Mouse (Mus musculus): Measurements from ENCODE around the gene Med11. TPM values are rescaled to one million over a fixed set of nuclear protein-coding genes. Genes with fewer than 3 reads are reported as not detected.

The Med11 gene
- polyA plus RNA-seq, 1 experiment = 1.1 TPM

DNA sequence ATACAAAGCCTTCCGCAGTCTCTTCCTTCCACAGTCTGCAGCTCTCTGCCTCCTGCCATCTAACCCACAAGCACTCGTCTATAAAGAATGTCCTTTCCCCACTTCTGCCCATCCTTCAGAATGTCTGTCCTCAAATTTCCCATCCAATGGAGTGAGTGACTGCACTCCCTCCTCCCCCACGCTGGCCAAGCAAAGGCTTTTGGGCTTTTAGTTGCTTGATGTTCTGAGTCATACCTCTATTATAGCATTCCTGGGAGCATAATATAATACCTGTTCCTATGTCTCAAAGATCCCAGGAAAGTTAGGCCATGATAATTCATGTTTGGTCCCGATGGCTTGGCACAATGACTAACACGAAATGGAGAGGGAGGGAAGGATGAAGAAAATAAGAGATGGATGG is 20.1 kb upstream of the Med11 start:
- no peaks in the 10 kb centered on the region for H3K27me3 ChIP-seq (ENCODE audit: control insufficient read depth)
- no peaks in the 10 kb centered on the region for H3K9me3 ChIP-seq (ENCODE audit: control insufficient read depth, low read length)
- no peak for TF ChIP-seq GATA1 (IDR thresholded peaks at IDR 0.05; ENCODE audit: low read length)
- no peak for TF ChIP-seq TAL1 (IDR thresholded peaks at IDR 0.05; ENCODE audit: low read length)
- H3K36me3 ChIP-seq (ENCODE audit: control insufficient read depth) = peaks cover 7% of the 10 kb centered on the region
- H3K4me3 ChIP-seq (replicated peaks) = peak overlapping the region; percentile 80
- H3K4me1 ChIP-seq (ENCODE audit: control insufficient read depth) = peaks cover 40% of the 10 kb centered on the region

DNA sequence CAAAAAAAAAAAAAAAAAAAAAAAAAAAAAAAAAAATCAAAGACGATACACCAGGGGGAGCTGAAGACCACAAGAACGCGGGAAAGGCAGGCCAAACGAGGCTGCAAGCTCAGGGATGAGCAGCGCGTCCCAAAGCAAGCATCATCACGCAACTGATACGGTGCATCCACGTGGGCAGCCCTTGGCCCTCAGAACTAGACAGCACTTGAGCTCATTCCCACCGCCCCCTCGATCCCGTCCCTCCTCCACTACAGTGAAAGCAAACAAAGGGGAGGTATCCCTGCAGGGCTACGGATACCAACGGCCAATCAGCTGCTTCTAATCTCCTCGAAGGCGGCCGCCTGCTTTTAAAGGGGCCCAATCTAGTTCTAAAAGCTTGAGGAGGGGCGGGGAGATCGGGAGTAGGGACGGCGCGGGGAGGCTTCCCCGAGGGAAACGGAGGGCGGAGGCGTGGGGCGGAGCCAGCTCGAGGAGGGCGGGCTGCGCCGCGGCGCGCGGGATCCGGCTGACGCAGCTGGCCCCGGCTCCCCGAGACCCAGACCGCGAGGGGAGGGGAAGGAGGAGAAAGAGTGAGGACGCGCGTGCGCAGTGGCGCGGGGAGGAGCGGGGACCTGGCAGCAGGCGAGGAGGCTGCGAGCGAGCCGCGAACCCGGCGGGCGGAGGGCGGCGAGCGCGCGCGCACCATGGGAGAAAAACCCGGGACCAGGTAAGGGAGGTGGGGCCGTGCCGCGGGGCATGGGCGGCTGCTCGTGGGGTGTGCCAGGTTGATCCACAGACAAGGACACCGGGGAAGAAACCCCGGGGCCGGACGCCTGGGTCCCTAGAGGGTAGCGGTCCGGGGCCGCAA is 19.4 kb upstream of the Med11 start, which contains the start of gene Arrb2:
TSS of gene Arrb2 (plus strand) at position 588 of the 847 bp plus-strand sequence.
- Histone ChIP-seq H3K4me1 (ENCODE audit: control insufficient read depth) (peaks cover 42% of the 10 kb centered on the region), H3K27me3 (ENCODE audit: control insufficient read depth) (no peaks in the 10 kb centered on the region), H3K36me3 (ENCODE audit: control insufficient read depth) (peaks cover 13% of the 10 kb centered on the region), H3K4me3 (replicated peaks) (peak within 1 kb of the TSS; percentile 80), H3K9me3 (ENCODE audit: control insufficient read depth, low read length) (no peaks in the 10 kb centered on the region)
- TF ChIP-seq TAL1 (IDR thresholded peaks at IDR 0.05; ENCODE audit: low read length) (no peak), GATA1 (IDR thresholded peaks at IDR 0.05; ENCODE audit: low read length) (no peak)

DNA sequence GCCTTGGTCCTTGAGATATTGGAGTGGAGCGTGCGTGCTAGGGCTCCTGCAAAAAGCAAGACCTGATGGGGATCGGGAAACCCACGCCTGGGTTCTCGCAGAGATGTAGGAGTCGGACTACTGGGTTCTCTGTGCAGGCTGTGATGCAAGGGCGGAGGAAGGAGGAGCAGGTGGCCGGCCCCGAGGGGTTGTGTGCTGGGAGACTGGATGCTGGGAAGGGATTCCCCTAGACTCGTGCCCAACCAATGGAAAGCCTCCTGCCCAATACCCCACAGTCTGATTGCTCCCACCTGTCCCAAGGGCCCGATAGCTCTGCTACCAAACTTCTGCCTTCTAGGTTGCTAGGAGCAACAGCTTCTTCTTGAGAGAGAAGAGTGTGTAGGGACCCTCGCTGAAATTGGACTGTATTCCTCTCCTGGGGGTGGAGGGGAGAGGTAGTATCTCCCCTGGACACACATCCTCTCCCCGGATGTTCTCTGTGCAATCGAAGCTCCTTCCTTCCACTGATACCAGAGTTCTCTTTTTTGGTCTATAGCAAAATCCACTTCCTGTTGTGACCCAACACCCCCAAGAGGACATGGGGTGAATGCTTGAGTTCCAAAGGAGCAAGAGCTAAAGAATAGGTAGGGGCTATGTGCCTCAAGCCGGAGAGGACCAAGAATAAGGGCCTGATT is 18.7 kb upstream of the Med11 start:
- Histone ChIP-seq H3K9me3 (ENCODE audit: control insufficient read depth, low read length) (no peaks in the 10 kb centered on the region), H3K4me3 (replicated peaks) (peak overlapping the region; percentile 80), H3K4me1 (ENCODE audit: control insufficient read depth) (peaks cover 42% of the 10 kb centered on the region), H3K36me3 (ENCODE audit: control insufficient read depth) (peaks cover 19% of the 10 kb centered on the region), H3K27me3 (ENCODE audit: control insufficient read depth) (no peaks in the 10 kb centered on the region)
- TF ChIP-seq TAL1 (IDR thresholded peaks at IDR 0.05; ENCODE audit: low read length) (no peak), GATA1 (IDR thresholded peaks at IDR 0.05; ENCODE audit: low read length) (no peak)

DNA sequence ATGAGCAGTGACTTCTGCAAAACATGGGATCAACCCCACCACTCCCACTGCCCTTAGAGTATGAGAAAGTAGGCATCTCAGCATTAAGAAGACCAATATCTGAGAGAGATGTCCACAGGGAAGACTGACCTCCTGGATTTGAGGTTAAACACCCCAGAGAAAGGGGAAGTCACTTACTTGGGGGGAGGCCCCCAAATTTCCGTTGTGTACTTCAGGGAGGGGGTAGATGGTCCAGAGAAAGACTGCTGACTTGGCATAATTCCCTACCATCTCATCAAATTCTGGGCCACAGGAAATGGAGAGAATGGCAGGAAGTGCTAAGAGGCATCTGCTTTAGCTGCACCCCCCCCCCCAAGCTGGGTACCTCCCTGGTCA is 18.2 kb upstream of the Med11 start:
- Histone ChIP-seq H3K27me3 (ENCODE audit: control insufficient read depth) (no peaks in the 10 kb centered on the region), H3K4me3 (replicated peaks) (peak overlapping the region; percentile 80), H3K36me3 (ENCODE audit: control insufficient read depth) (peaks cover 23% of the 10 kb centered on the region), H3K4me1 (ENCODE audit: control insufficient read depth) (peaks cover 43% of the 10 kb centered on the region), H3K9me3 (ENCODE audit: control insufficient read depth, low read length) (no peaks in the 10 kb centered on the region)
- TF ChIP-seq TAL1 (IDR thresholded peaks at IDR 0.05; ENCODE audit: low read length) (no peak), GATA1 (IDR thresholded peaks at IDR 0.05; ENCODE audit: low read length) (no peak)

DNA sequence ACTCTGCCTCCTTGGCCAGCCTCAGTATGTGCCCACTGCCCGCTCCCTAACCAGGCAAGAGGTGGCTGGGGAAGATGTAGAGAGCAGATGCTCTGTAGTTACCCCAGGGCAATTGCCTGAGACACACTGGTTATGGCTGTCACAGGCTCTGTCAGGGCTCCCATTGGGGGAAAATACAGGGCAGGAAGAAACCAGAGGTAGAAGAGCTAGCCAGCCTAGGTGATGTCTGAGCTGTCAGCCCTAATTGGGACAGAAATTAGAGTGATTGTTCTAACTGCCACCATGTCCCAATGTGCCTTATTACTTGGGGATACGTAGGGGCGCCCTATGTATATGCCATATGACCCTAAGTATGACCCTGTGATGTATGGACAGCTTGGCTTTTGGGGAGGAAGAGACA is 17.8 kb upstream of the Med11 start:
- H3K4me3 ChIP-seq (replicated peaks) = peak overlapping the region; percentile 80
- H3K27me3 ChIP-seq (ENCODE audit: control insufficient read depth) = no peaks in the 10 kb centered on the region
- H3K9me3 ChIP-seq (ENCODE audit: control insufficient read depth, low read length) = no peaks in the 10 kb centered on the region
- peaks cover 43% of the 10 kb centered on the region for H3K4me1 ChIP-seq (ENCODE audit: control insufficient read depth)
- no peak for TF ChIP-seq TAL1 (IDR thresholded peaks at IDR 0.05; ENCODE audit: low read length)
- H3K36me3 ChIP-seq (ENCODE audit: control insufficient read depth) = peaks cover 26% of the 10 kb centered on the region

DNA sequence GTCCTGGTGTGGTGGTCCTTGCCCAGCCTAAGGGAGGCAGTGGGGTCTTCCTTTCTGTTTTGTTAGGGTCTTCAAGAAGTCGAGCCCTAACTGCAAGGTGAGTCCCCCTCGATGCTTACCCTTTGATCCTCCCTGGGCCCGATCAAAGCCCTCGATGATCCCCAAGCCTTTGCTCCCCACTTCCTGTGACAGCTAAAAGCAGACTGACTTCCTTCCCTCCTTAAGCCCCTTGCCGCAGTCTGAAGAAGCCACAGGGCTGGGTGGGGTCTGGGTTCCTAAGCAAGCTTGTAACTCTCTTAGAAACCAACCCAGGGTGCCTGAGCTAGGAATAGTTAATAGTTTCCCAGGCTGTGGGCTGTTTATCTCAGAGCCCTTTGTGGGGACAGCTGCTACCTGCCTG is 16.2 kb upstream of the Med11 start:
- Histone ChIP-seq H3K27me3 (ENCODE audit: control insufficient read depth) (no peaks in the 10 kb centered on the region), H3K4me3 (replicated peaks) (no peak overlapping the region), H3K9me3 (ENCODE audit: control insufficient read depth, low read length) (no peaks in the 10 kb centered on the region), H3K36me3 (ENCODE audit: control insufficient read depth) (peaks cover 40% of the 10 kb centered on the region), H3K4me1 (ENCODE audit: control insufficient read depth) (peaks cover 43% of the 10 kb centered on the region)
- no peak for TF ChIP-seq GATA1 (IDR thresholded peaks at IDR 0.05; ENCODE audit: low read length)
- no peak for TF ChIP-seq TAL1 (IDR thresholded peaks at IDR 0.05; ENCODE audit: low read length)

DNA sequence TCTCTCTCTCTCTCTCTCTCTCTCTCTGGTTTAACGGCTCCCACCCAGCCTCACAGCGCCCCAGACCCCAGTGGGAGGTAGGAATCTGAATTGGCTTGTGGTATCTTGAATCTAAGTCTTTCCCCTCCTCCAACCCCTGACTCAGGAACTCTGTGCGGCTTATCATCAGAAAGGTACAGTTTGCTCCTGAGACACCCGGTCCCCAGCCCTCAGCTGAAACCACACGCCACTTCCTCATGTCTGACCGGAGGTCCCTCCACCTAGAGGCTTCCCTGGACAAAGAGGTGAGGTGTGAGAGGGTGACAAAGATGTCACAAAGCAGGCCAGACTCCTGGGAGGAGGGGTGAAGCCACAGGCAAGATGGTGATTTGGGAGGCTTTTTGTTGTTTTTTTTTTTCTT is 14.3 kb upstream of the Med11 start:
- Histone ChIP-seq H3K4me3 (replicated peaks) (no peak overlapping the region), H3K9me3 (ENCODE audit: control insufficient read depth, low read length) (no peaks in the 10 kb centered on the region), H3K36me3 (ENCODE audit: control insufficient read depth) (peaks cover 48% of the 10 kb centered on the region), H3K27me3 (ENCODE audit: control insufficient read depth) (no peaks in the 10 kb centered on the region), H3K4me1 (ENCODE audit: control insufficient read depth) (peaks cover 32% of the 10 kb centered on the region)
- no peak for TF ChIP-seq TAL1 (IDR thresholded peaks at IDR 0.05; ENCODE audit: low read length)
- no peak for TF ChIP-seq GATA1 (IDR thresholded peaks at IDR 0.05; ENCODE audit: low read length)

DNA sequence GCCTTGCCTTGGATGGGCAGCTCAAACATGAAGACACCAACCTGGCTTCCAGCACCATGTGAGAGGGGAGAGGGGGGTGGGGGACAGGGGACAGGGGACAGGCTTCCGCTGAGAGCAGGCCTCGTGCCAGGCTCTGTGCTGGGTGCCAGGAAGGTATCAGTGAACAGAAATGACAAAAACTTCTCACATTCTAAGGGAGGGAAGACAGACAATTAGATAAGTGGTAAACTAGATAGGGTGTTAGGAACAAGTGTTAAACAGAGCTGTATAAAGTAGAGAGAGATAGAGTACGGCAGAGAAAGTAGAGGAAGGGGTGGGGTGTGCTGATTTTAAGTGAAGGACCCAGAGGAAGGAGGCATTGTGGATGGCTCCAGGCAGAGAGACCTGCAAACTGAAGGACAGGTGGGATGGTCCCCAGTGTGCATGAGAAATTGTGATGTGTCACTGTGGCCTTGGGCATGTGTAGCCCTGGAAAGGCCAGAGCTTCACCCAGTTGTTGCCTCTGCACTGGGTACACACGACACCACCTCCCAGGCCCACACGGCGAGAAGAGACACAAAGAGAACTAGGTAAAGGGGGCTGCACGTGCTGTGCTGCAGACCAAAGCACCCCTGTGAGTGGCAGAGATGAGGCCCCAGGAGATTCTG is 12.9 kb upstream of the Med11 start:
- no peaks in the 10 kb centered on the region for H3K9me3 ChIP-seq (ENCODE audit: control insufficient read depth, low read length)
- H3K36me3 ChIP-seq (ENCODE audit: control insufficient read depth) = peaks cover 48% of the 10 kb centered on the region
- no peaks in the 10 kb centered on the region for H3K27me3 ChIP-seq (ENCODE audit: control insufficient read depth)
- H3K4me1 ChIP-seq (ENCODE audit: control insufficient read depth) = peaks cover 18% of the 10 kb centered on the region
- TF ChIP-seq TAL1 (IDR thresholded peaks at IDR 0.05; ENCODE audit: low read length) (no peak), GATA1 (IDR thresholded peaks at IDR 0.05; ENCODE audit: low read length) (no peak)
- no peak overlapping the region for H3K4me3 ChIP-seq (replicated peaks)

DNA sequence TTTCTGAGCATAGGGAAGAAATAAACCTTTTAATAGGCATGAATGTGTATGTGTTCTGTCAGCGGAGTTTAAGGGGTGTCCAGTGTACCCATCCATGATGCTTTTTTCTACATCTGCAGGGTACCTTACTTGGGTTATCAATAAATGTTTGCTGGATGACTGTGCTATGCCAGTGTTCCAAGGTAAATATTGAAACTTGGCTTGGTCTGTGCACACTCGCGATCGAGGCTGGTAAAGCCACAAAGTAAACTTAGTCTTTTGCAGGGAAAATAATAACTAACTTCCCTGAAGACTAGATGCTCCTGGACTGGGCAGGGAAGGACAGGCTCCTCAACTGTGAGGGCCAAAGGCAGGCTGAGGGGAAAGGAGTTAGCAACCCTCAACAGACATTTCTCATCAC is 11.1 kb upstream of the Med11 start:
- Histone ChIP-seq H3K4me3 (replicated peaks) (no peak overlapping the region), H3K36me3 (ENCODE audit: control insufficient read depth) (peaks cover 48% of the 10 kb centered on the region), H3K27me3 (ENCODE audit: control insufficient read depth) (no peaks in the 10 kb centered on the region), H3K4me1 (ENCODE audit: control insufficient read depth) (peaks cover 4% of the 10 kb centered on the region), H3K9me3 (ENCODE audit: control insufficient read depth, low read length) (no peaks in the 10 kb centered on the region)
- TF ChIP-seq TAL1 (IDR thresholded peaks at IDR 0.05; ENCODE audit: low read length) = no peak
- no peak for TF ChIP-seq GATA1 (IDR thresholded peaks at IDR 0.05; ENCODE audit: low read length)
